Mouse (Mus musculus) spleen, adult 2 months (tissue): Measurements from ENCODE around the gene Ptgis.

Experiments used
- CTCF ChIP-seq: fragments of 200-500 bp; IDR thresholded peaks from 2 replicates; pipeline ENCODE4 v1.5.1; 2011; ENCODE audit warnings: mild to moderate bottlenecking, inconsistent platforms; ENCODE audit not compliant: insufficient read depth, insufficient read length, insufficient replicate concordance; ENCODE audit errors: extremely low read depth
- POLR2A ChIP-seq: fragments of 200-500 bp; IDR thresholded peaks from 2 replicates; pipeline ENCODE4 v1.6.1; 2011; ENCODE audit warnings: low read depth, low read length, inconsistent platforms

DNA sequence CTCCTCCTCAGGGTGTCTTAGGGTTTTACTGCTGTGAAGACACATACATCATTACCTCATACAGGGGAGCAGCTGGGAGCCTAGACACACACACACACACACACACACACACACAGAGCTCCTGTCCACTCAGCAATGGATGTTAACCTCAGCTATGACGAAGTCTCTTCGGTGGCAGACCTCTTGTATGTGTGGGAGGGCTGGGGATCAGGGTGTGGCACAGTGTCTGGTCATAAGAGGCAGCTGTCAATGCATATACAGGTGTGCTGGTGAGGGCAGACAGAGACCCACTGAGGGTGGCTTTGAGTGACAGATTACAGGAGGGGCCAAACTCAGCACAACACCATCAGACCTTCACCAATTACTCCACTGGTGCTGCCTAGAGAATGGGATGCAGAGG is 24.6 kb upstream of the Ptgis start:
- TF ChIP-seq POLR2A (no peak), CTCF (no peak)
